Mouse (Mus musculus) right cerebral cortex, adult 18-20 months (tissue): ENCODE measurements around the gene Prkce.

Source experiments
- DNase-seq: peaks from one replicate; pipeline ENCODE4 v3.0.0; 2022; ENCODE audit warnings: mixed read lengths

The Prkce gene

GRCm38 (mm10) chr17:86420646-86421338, 253.2 kb downstream of the Prkce start:
- DNase-seq = peak; percentile 75

GRCm38 (mm10) chr17:86422023-86422422, 254.4 kb downstream of the Prkce start:
- DNase-seq = no peak

- DNase-seq = no peak
Measured at GRCm38 (mm10) chr17:86429877-86430276, 262.3 kb downstream of the Prkce start.

GRCm38 (mm10) chr17:86433117-86433516, 265.5 kb downstream of the Prkce start:
- DNase-seq = no peak

- DNase-seq = peak; percentile 63
Measured at GRCm38 (mm10) chr17:86433813-86434212, 266.2 kb downstream of the Prkce start.

- no peak for DNase-seq
Measured at GRCm38 (mm10) chr17:86434781-86435180, 267.2 kb downstream of the Prkce start.

- DNase-seq = no peak
Measured at GRCm38 (mm10) chr17:86435570-86435969, 268.0 kb downstream of the Prkce start.

- DNase-seq = no peak
Measured at GRCm38 (mm10) chr17:86435984-86436383, 268.4 kb downstream of the Prkce start.

- DNase-seq = no peak
Measured at GRCm38 (mm10) chr17:86436583-86437370, 269.2 kb downstream of the Prkce start.

GRCm38 (mm10) chr17:86437516-86438277, 270.1 kb downstream of the Prkce start:
- peak; percentile 79 for DNase-seq

GRCm38 (mm10) chr17:86438278-86438661, 270.7 kb downstream of the Prkce start:
- DNase-seq = no peak

GRCm38 (mm10) chr17:86438763-86439162, 271.2 kb downstream of the Prkce start:
- no peak for DNase-seq

- no peak for DNase-seq
Measured at GRCm38 (mm10) chr17:86441098-86441497, 273.5 kb downstream of the Prkce start.

- DNase-seq = no peak
Measured at GRCm38 (mm10) chr17:86443886-86444285, 276.3 kb downstream of the Prkce start.

GRCm38 (mm10) chr17:86444578-86445419, 277.2 kb downstream of the Prkce start:
- peak; percentile 87 for DNase-seq

GRCm38 (mm10) chr17:86445420-86445720, 277.8 kb downstream of the Prkce start:
- DNase-seq = no peak

- no peak for DNase-seq
Measured at GRCm38 (mm10) chr17:86445900-86446299, 278.3 kb downstream of the Prkce start.

- DNase-seq = no peak
Measured at GRCm38 (mm10) chr17:86447101-86447598, 279.6 kb downstream of the Prkce start.

- no peak for DNase-seq
Measured at GRCm38 (mm10) chr17:86452934-86453333, 285.3 kb downstream of the Prkce start.

GRCm38 (mm10) chr17:86453673-86454350, 286.2 kb downstream of the Prkce start:
- no peak for DNase-seq

GRCm38 (mm10) chr17:86454351-86454706, 286.7 kb downstream of the Prkce start:
- DNase-seq = no peak

- no peak for DNase-seq
Measured at GRCm38 (mm10) chr17:86456512-86456911, 288.9 kb downstream of the Prkce start.
